Mouse (Mus musculus) stomach, embryonic 16.5 days (tissue): ENCODE results near the gene Spon1. TPM values are rescaled to one million over a fixed set of nuclear protein-coding genes. Genes with fewer than 3 reads are reported as not detected.

Source experiments
- ATAC-seq: fragments of 200-750 bp; cut with Nextera tagmentation; 2 replicates; pipeline ENCODE4 v1.8.0; 2017; ENCODE audit warnings: moderate number of reproducible peaks, moderate TSS enrichment; ENCODE audit not compliant: insufficient read depth, low FRiP score
- H3K27ac ChIP-seq: fragments of 300-500 bp; sonication (generic); 2 replicates; pipeline ENCODE4 v1.5.1; 2014; ENCODE audit warnings: low read length
- H3K27me3 ChIP-seq: fragments of 300-500 bp; sonication (generic); 2 replicates; pipeline ENCODE4 v1.6.1; 2014; ENCODE audit warnings: low read length, control low read depth, mixed read lengths; ENCODE audit not compliant: control insufficient read depth, insufficient read depth
- H3K36me3 ChIP-seq: fragments of 300-500 bp; sonication (generic); 2 replicates; pipeline ENCODE4 v1.6.1; 2014; ENCODE audit warnings: low read length; ENCODE audit not compliant: control insufficient read depth, insufficient read depth
- H3K4me1 ChIP-seq: fragments of 300-500 bp; sonication (generic); 2 replicates; pipeline ENCODE4 v1.6.1; 2014; ENCODE audit warnings: low read length, control low read depth, mixed read lengths; ENCODE audit not compliant: control insufficient read depth, insufficient read depth
- H3K4me2 ChIP-seq: fragments of 300-500 bp; sonication (generic); 2 replicates; pipeline ENCODE4 v1.6.1; 2014; ENCODE audit warnings: low read depth, low read length, mixed read lengths
- H3K4me3 ChIP-seq: fragments of 300-500 bp; sonication (generic); replicated peaks from 2 replicates; pipeline ENCODE4 v1.5.1; 2014; ENCODE audit warnings: mild to moderate bottlenecking, low read length
- H3K9ac ChIP-seq: fragments of 300-500 bp; sonication (generic); 2 replicates; pipeline ENCODE4 v1.6.1; 2014; ENCODE audit warnings: low read length
- H3K9me3 ChIP-seq: fragments of 300-500 bp; sonication (generic); replicated peaks from 2 replicates; pipeline ENCODE4 v1.6.1; 2016; ENCODE audit warnings: low read length, control low read depth; ENCODE audit not compliant: control insufficient read depth
- WGBS: fragments of 180-500 bp; shearing (Covaris S2); extraction: QIAGEN DNeasy Blood & Tissue Kit; methylation state at CpG from one replicate; pipeline ENCODE4 v1.1.7; 2014; 5-methylcytosine and 5-hydroxymethylcytosine counted together
- polyA plus RNA-seq: library from polyadenylated mRNA; unstranded; fragments of >200 nt; fragmentation: Nextera tagmentation; extraction: Ambion mirVana; gene quantifications from 2 replicates; pipeline ENCODE4 v1.2.1, GENCODE M21; 2015

Gene Spon1
- polyA plus RNA-seq, 1 experiment from 2014 or later, result 17.8 TPM

- H3K4me2 ChIP-seq, result no peak overlapping the region
- 56% methylated on average over 5 of the region's 5 CpGs for WGBS
- no peak for ATAC-seq
These were observed 129.5 kb downstream of the Spon1 start for GRCm38 (mm10) chr7:113895266-113895665.

DNA sequence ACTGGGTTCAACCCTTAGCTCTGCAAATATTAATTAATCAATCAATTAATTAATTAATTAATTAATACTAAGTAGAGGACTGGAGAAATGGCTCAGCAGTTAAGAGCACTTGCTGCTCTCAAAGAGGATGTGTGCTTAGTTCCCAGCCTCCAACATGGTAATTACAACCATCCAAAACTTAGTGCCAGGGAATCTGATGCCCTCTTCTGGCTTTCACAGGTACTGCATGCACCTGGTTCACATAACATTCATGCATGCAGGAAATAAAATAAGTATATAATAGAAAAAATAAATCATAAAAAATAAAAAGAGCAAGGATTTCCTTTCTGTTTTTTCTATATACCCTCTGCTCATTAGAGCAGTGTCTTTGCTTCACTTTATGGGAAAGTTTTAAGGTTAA lies 132.6 kb downstream of the Spon1 start:
- 0 out of 2 replicates have a peak, but pooled peaks cover under 1% of the 10 kb centered on the region for H3K4me1 ChIP-seq
- no peaks in the 10 kb centered on the region for H3K27me3 ChIP-seq
- H3K27ac ChIP-seq, result no peak overlapping the region
- no peak overlapping the region for H3K9ac ChIP-seq
- no peaks in the 10 kb centered on the region for H3K9me3 ChIP-seq
- no peak overlapping the region for H3K4me3 ChIP-seq
- ATAC-seq, result no peak
- no peak overlapping the region for H3K4me2 ChIP-seq
- H3K36me3 ChIP-seq, result no peaks in the 10 kb centered on the region

More at GRCm38 (mm10) chr7:113895266-113895665, 129.5 kb downstream of the Spon1 start:
- Histone ChIP-seq H3K9me3 (no peaks in the 10 kb centered on the region), H3K27ac (no peak overlapping the region), H3K27me3 (no peaks in the 10 kb centered on the region), H3K36me3 (no peaks in the 10 kb centered on the region), H3K4me3 (no peak overlapping the region), H3K4me1 (no peaks in the 10 kb centered on the region), H3K9ac (no peak overlapping the region)

GRCm38 (mm10) chr7:113901511-113901910 lies 135.7 kb downstream of the Spon1 start:
- Histone ChIP-seq H3K36me3 (no peaks in the 10 kb centered on the region), H3K27ac (no peak overlapping the region), H3K4me2 (no peak overlapping the region), H3K9me3 (no peaks in the 10 kb centered on the region), H3K4me3 (no peak overlapping the region), H3K27me3 (no peaks in the 10 kb centered on the region), H3K4me1 (0 out of 2 replicates have a peak, but pooled peaks cover 3% of the 10 kb centered on the region), H3K9ac (no peak overlapping the region)
- 75% methylated on average over 2 of the region's 2 CpGs for WGBS
- ATAC-seq, result no peak

DNA sequence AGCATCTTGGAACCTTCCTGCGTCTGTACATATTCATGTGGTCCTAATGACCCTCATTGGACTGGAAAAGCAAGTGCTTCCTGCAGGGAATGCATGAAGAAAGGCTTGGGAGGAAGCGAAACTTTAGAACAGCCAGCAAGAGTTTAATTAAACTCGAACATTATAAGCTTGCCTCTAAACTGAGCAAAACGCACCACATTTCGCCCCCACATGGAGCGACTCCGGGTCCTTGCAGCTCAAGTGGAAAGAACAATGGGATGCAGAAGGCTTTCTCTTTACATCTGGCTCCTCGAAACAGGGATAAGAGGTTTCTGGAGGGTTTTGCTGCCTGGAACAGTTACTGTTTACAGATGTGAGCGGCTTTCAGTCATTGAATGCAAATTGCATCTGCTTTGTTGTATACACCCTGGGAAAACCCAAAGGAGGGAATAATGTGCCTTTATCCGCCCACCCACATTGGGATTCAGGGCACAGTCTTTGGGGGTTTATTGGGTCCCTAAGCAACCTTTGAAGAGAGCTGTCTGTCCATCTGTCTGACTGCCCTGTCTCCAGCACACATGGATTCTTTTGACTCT lies 136.2 kb downstream of the Spon1 start:
- H3K27me3 ChIP-seq, result no peaks in the 10 kb centered on the region
- H3K27ac ChIP-seq, result no peak overlapping the region
- 64% methylated on average over 10 of the region's 10 CpGs for WGBS
- H3K4me1 ChIP-seq, result 0 out of 2 replicates have a peak, but pooled peaks cover 3% of the 10 kb centered on the region
- ATAC-seq, result no peak
- H3K9me3 ChIP-seq, result no peaks in the 10 kb centered on the region
- H3K4me2 ChIP-seq, result no peak overlapping the region
- no peak overlapping the region for H3K4me3 ChIP-seq
- no peaks in the 10 kb centered on the region for H3K36me3 ChIP-seq
- no peak overlapping the region for H3K9ac ChIP-seq

DNA sequence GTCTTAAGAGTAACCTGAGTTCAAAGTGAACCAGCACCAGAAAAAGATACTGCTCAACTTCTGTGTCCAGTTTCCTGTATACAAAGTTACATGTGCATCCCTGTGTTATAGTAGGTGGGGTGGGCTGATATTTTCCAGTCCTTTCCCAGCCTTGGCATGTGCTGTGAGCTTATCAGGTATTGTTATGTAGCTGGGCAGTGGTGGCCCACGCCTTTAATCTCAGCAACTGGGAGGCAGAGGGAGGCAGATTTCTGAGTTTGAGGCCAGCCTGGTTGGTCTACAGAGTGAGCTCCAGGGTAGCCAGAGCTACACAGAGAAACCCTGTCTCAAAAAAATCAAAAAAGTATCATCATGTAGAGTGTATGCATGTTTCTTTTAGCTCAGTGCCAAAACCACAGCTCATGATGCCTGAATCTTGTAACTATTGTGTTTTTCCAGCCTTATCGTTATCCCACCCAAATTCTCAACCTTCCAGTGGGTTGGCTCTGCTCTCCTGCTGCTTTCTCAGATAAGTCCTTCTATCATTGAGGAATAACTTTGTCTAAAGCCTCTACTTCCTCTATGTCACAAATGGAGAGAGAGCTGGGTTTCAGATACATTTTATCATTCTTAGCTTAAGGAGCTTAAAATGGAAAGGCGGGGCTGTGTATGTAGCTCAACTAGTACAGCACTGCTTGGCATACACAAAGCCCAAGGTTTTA lies 137.5 kb downstream of the Spon1 start:
- H3K36me3 ChIP-seq, result no peaks in the 10 kb centered on the region
- 0 out of 2 replicates have a peak, but pooled peaks cover 3% of the 10 kb centered on the region for H3K4me1 ChIP-seq
- no peak overlapping the region for H3K9ac ChIP-seq
- H3K27ac ChIP-seq, result no peak overlapping the region
- no peaks in the 10 kb centered on the region for H3K9me3 ChIP-seq
- WGBS, result 86% methylated on average over 3 of the region's 3 CpGs
- no peak overlapping the region for H3K4me2 ChIP-seq
- H3K4me3 ChIP-seq, result no peak overlapping the region
- no peaks in the 10 kb centered on the region for H3K27me3 ChIP-seq
- no peak for ATAC-seq

DNA sequence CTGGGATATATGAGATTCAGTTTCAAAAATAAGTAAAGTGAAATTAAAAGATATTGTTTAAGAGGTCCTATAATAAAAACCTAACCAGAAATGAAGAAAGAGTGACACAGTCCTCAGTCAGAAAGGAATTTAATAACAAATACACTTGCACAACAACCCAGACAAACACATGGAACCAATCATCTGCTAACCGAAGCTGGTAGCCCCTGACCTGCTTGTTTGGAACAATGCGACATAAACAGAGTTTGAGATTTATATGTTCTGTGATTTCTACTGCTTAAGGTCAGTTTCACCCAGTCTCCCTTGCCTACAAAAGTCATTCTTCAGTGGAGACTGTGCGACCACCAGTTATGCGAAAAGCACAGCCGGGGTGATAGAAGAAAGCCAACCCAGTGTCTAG lies 138.1 kb downstream of the Spon1 start:
- no peak overlapping the region for H3K27ac ChIP-seq
- H3K4me3 ChIP-seq, result no peak overlapping the region
- H3K4me1 ChIP-seq, result peaks cover 3% of the 10 kb centered on the region
- 78% methylated on average over 5 of the region's 5 CpGs for WGBS
- ATAC-seq, result no peak
- H3K36me3 ChIP-seq, result no peaks in the 10 kb centered on the region
- H3K9ac ChIP-seq, result no peak overlapping the region
- H3K4me2 ChIP-seq, result no peak overlapping the region
- H3K9me3 ChIP-seq, result no peaks in the 10 kb centered on the region
- H3K27me3 ChIP-seq, result no peaks in the 10 kb centered on the region

DNA sequence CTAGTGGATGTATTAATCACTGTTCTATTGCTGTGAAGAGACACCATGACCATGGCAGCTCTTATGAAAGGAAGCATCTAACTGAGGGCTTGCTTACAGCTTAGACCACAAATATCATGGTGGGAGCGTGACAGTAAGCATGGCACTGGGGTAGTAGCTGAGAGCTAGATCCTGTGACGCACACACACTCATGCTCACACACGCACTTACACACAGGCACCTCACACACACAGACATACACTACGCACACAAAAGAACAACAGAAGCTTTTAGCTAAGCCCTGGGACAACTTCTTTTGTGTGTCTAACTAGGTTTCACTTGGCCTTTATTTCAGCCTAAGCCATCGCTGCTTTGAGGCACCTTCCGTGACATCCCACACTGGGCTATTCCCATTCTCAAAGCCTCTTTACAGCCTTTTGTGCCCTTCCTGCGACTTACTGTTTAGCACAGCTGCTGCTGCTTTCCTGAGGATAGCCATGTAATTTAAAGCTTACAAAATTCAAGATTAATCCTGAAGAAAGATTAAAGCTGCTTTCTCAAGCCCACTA lies 138.6 kb downstream of the Spon1 start:
- Histone ChIP-seq H3K36me3 (no peaks in the 10 kb centered on the region), H3K9ac (no peak overlapping the region), H3K4me3 (no peak overlapping the region), H3K27ac (no peak overlapping the region), H3K27me3 (no peaks in the 10 kb centered on the region), H3K9me3 (no peaks in the 10 kb centered on the region), H3K4me1 (peaks cover 8% of the 10 kb centered on the region), H3K4me2 (no peak overlapping the region)
- ATAC-seq, result no peak
- WGBS, result 88% methylated on average over 7 of the region's 7 CpGs

GRCm38 (mm10) chr7:113909161-113909825 lies 143.5 kb downstream of the Spon1 start:
- no peak overlapping the region for H3K4me3 ChIP-seq
- peaks cover 9% of the 10 kb centered on the region for H3K4me1 ChIP-seq
- 27% methylated on average over 12 of the region's 12 CpGs for WGBS
- H3K9me3 ChIP-seq, result no peaks in the 10 kb centered on the region
- 0 out of 2 replicates have a peak, but pooled peaks have one; percentile 33 for ATAC-seq
- no peak overlapping the region for H3K4me2 ChIP-seq
- no peak overlapping the region for H3K9ac ChIP-seq
- no peak overlapping the region for H3K27ac ChIP-seq
- no peaks in the 10 kb centered on the region for H3K36me3 ChIP-seq
- no peaks in the 10 kb centered on the region for H3K27me3 ChIP-seq

GRCm38 (mm10) chr7:113910856-113911255 lies 145.1 kb downstream of the Spon1 start:
- H3K36me3 ChIP-seq, result no peaks in the 10 kb centered on the region
- H3K4me1 ChIP-seq, result peaks cover 9% of the 10 kb centered on the region
- H3K9me3 ChIP-seq, result no peaks in the 10 kb centered on the region
- no peak overlapping the region for H3K4me2 ChIP-seq
- H3K4me3 ChIP-seq, result no peak overlapping the region
- H3K9ac ChIP-seq, result no peak overlapping the region
- WGBS, result 68% methylated on average over 7 of the region's 7 CpGs
- no peaks in the 10 kb centered on the region for H3K27me3 ChIP-seq
- ATAC-seq, result no peak
- H3K27ac ChIP-seq, result no peak overlapping the region
